Mouse (Mus musculus) liver, embryonic 12.5 days (tissue): ENCODE results near the gene Psmd1. TPM values are rescaled to one million over a fixed set of nuclear protein-coding genes. Genes with fewer than 3 reads are reported as not detected.

Experiments
- ATAC-seq: fragments of 200-750 bp; cut with Nextera tagmentation; 2 replicates; pipeline ENCODE4 v1.8.0; 2017; ENCODE audit warnings: moderate number of reproducible peaks, mild to moderate bottlenecking, moderate library complexity
- H3K27ac ChIP-seq: fragments of 300-500 bp; sonication (generic); 2 replicates; pipeline ENCODE4 v1.5.1; 2016; ENCODE audit warnings: mild to moderate bottlenecking
- H3K27me3 ChIP-seq: fragments of 300-500 bp; sonication (generic); replicated peaks from 2 replicates; pipeline ENCODE4 v1.6.1; 2016; ENCODE audit warnings: mild to moderate bottlenecking, moderate library complexity
- H3K36me3 ChIP-seq: fragments of 300-500 bp; sonication (generic); 2 replicates; pipeline ENCODE4 v1.6.1; 2016; ENCODE audit warnings: mild to moderate bottlenecking, moderate library complexity
- H3K4me1 ChIP-seq: fragments of 300-500 bp; sonication (generic); 2 replicates; pipeline ENCODE4 v1.6.1; 2016
- H3K4me2 ChIP-seq: fragments of 300-500 bp; sonication (generic); 2 replicates; pipeline ENCODE4 v1.6.1; 2016; ENCODE audit warnings: mild to moderate bottlenecking, moderate library complexity
- H3K4me3 ChIP-seq: fragments of 300-500 bp; sonication (generic); 2 replicates; pipeline ENCODE4 v1.5.1; 2016; ENCODE audit warnings: mild to moderate bottlenecking, moderate library complexity
- H3K9ac ChIP-seq: fragments of 300-500 bp; sonication (generic); 2 replicates; pipeline ENCODE4 v1.6.1; 2016; ENCODE audit warnings: mild to moderate bottlenecking, moderate library complexity
- H3K9me3 ChIP-seq: fragments of 300-500 bp; sonication (generic); replicated peaks from 2 replicates; pipeline ENCODE4 v1.6.1; 2016; ENCODE audit warnings: mild to moderate bottlenecking, moderate library complexity
- WGBS: fragments of 180-500 bp; shearing (Covaris S2); methylation state at CpG from one replicate; pipeline ENCODE4 v1.1.7; 2016; ENCODE audit not compliant: insufficient replicate concordance; 5-methylcytosine and 5-hydroxymethylcytosine counted together
- polyA plus RNA-seq: library from polyadenylated mRNA; unstranded; fragments of >200 nt; fragmentation: Nextera tagmentation; extraction: Ambion mirVana; gene quantifications from 2 replicates; pipeline ENCODE4 v1.2.1, GENCODE M21; 2016

The Psmd1 gene
- polyA plus RNA-seq, 1 experiment from 2014 or later = 168 TPM

DNA sequence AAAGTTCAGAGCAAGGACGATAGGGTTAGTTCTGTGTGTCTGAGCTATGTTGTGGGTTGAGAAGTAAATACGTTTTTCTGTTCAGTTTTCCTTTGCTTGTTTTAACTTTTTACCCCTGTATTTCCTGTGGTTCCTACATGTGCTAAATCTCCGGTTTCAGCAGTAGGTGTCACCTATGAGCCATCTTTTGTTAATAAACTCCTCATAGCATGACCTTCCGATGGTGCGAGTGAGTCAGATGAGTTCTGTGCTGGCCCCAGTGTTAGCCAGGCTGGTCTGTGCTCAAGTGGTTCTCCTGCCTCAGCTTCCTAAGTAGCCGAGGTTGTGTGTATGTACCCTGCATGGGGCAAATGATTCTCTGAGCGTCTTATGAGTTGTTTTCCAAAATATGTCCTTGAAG, 30.2 kb downstream of the Psmd1 start:
- no peaks in the 10 kb centered on the region for H3K9me3 ChIP-seq
- no peak overlapping the region for H3K4me3 ChIP-seq
- H3K9ac ChIP-seq = no peak overlapping the region
- H3K4me2 ChIP-seq = no peak overlapping the region
- peaks cover 87% of the 10 kb centered on the region for H3K36me3 ChIP-seq
- ATAC-seq = no peak
- no peak overlapping the region for H3K27ac ChIP-seq
- no peaks in the 10 kb centered on the region for H3K27me3 ChIP-seq
- WGBS = 83% methylated on average over 7 of the region's 7 CpGs
- no peaks in the 10 kb centered on the region for H3K4me1 ChIP-seq

- WGBS = 93% methylated on average over 1 of the region's 1 CpGs
- Histone ChIP-seq H3K4me2 (no peak overlapping the region), H3K4me3 (no peak overlapping the region), H3K27ac (no peak overlapping the region), H3K4me1 (no peaks in the 10 kb centered on the region), H3K9me3 (no peaks in the 10 kb centered on the region), H3K27me3 (no peaks in the 10 kb centered on the region), H3K9ac (no peak overlapping the region), H3K36me3 (peaks cover 47% of the 10 kb centered on the region)
- ATAC-seq = no peak
Observed at GRCm38 (mm10) chr1:86105054-86105453, 40.9 kb downstream of the Psmd1 start.

- Histone ChIP-seq H3K36me3 (peaks cover 36% of the 10 kb centered on the region), H3K27me3 (no peaks in the 10 kb centered on the region), H3K4me1 (no peaks in the 10 kb centered on the region), H3K4me3 (no peak within 1 kb of the TSS), H3K27ac (no peak within 1 kb of the TSS), H3K9me3 (no peaks in the 10 kb centered on the region), H3K4me2 (no peak within 1 kb of the TSS), H3K9ac (no peak within 1 kb of the TSS)
- WGBS = 76% methylated on average over 6 of the region's 6 CpGs
- no peak for ATAC-seq
Observed at GRCm38 (mm10) chr1:86111779-86112178, 47.6 kb downstream of the Psmd1 start, which contains the start of gene Htr2b. Htr2b (minus strand) TSS chr1:86111970.

- Histone ChIP-seq H3K27me3 (no peaks in the 10 kb centered on the region), H3K4me1 (no peaks in the 10 kb centered on the region), H3K9ac (no peak overlapping the region), H3K27ac (no peak overlapping the region), H3K9me3 (no peaks in the 10 kb centered on the region), H3K4me2 (no peak overlapping the region), H3K4me3 (no peak overlapping the region), H3K36me3 (peaks cover 48% of the 10 kb centered on the region)
- WGBS = 70% methylated on average over 3 of the region's 3 CpGs
- ATAC-seq = no peak
Observed at GRCm38 (mm10) chr1:86114141-86114540, 50.0 kb downstream of the Psmd1 start.

DNA sequence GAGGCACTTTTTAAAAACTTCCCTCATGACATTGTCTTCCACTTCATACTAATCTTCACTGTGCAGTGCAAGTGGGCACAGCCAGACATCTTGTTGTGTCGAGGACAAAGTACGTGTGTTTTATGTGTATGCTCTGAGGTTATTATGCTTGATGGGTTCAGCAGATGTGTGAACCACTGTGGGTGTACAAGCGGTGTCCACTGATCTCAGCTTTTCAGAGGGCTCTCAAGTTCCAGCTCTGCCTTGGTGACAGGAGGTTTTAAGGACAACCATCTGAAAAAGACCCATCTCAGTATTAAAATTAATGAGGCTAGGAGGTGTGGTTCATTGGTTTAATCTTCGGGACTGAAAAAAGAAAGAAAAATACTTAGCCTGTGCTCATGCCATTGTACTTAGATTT, 55.4 kb downstream of the Psmd1 start:
- no peaks in the 10 kb centered on the region for H3K9me3 ChIP-seq
- H3K4me2 ChIP-seq = no peak overlapping the region
- peaks cover 87% of the 10 kb centered on the region for H3K36me3 ChIP-seq
- no peak for ATAC-seq
- H3K4me3 ChIP-seq = no peak overlapping the region
- H3K4me1 ChIP-seq = no peaks in the 10 kb centered on the region
- no peak overlapping the region for H3K9ac ChIP-seq
- no peak overlapping the region for H3K27ac ChIP-seq
- no peaks in the 10 kb centered on the region for H3K27me3 ChIP-seq
- 91% methylated on average over 4 of the region's 4 CpGs for WGBS

DNA sequence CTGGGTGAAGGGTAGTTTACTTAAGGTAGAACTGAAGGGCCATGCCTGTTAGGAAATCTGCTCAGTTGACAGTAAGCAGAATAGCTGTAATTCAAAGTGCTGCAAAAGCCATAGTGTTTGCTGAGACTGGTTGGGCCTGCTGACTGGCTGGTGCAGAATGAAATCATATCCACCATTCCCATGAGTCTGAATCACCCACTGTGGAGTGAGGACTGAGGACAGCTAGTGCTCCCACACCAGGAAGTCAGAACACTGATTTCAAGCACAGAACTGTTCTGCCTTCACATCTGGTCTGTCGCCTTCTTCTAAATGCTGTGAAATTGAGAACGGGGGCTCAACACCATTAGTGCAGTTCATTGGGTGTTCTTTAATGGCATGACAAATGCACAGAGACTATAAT, 61.8 kb downstream of the Psmd1 start:
- H3K9ac ChIP-seq = no peak overlapping the region
- no peak overlapping the region for H3K4me3 ChIP-seq
- no peaks in the 10 kb centered on the region for H3K9me3 ChIP-seq
- no peaks in the 10 kb centered on the region for H3K27me3 ChIP-seq
- no peak for ATAC-seq
- peaks cover 94% of the 10 kb centered on the region for H3K36me3 ChIP-seq
- H3K27ac ChIP-seq = no peak overlapping the region
- 93% methylated on average over 2 of the region's 2 CpGs for WGBS
- H3K4me1 ChIP-seq = no peaks in the 10 kb centered on the region
- H3K4me2 ChIP-seq = no peak overlapping the region

- 88% methylated on average over 4 of the region's 4 CpGs for WGBS
- Histone ChIP-seq H3K4me2 (no peak within 1 kb of the TSS), H3K36me3 (peaks cover 94% of the 10 kb centered on the region)
Observed at GRCm38 (mm10) chr1:86133337-86133736, 69.2 kb downstream of the Psmd1 start, which contains the start of gene Gm21972. Gm21972 (plus strand) TSS chr1:86133637.

DNA sequence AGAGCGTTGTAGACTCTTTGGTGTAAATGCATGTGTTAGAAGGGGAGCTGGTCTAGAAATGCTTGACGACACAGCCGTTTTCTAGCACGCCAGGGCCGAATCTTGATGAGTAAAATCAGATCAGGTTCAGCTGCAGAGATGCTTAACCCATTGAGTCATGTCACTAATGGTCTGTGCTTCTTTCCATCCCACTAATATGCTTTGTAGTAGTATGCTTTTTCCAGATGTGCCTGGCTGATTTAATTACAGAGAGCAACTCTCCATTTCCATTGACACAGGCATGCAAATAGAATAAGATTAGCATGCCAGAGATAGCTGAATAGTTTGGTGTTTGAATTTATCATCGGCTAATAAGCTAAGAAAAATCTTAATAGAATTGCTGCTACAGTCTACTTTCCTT, 71.1 kb downstream of the Psmd1 start:
- 92% methylated on average over 6 of the region's 6 CpGs for WGBS
- H3K36me3 ChIP-seq = peaks cover 95% of the 10 kb centered on the region
- H3K27ac ChIP-seq = no peak overlapping the region
- no peak overlapping the region for H3K9ac ChIP-seq
- H3K4me3 ChIP-seq = no peak overlapping the region
- H3K4me2 ChIP-seq = no peak overlapping the region
- H3K9me3 ChIP-seq = no peaks in the 10 kb centered on the region
- ATAC-seq = no peak
- H3K4me1 ChIP-seq = peaks cover 9% of the 10 kb centered on the region
- H3K27me3 ChIP-seq = no peaks in the 10 kb centered on the region

More at GRCm38 (mm10) chr1:86133337-86133736, 69.2 kb downstream of the Psmd1 start, which contains the start of gene Gm21972:
- Histone ChIP-seq H3K9ac (no peak within 1 kb of the TSS), H3K9me3 (no peaks in the 10 kb centered on the region), H3K27me3 (no peaks in the 10 kb centered on the region), H3K27ac (no peak within 1 kb of the TSS), H3K4me3 (no peak within 1 kb of the TSS), H3K4me1 (peaks cover 9% of the 10 kb centered on the region)
- ATAC-seq = no peak

- 74% methylated on average over 3 of the region's 3 CpGs for WGBS
Observed at GRCm38 (mm10) chr1:86141081-86141480, 76.9 kb downstream of the Psmd1 start.

GRCm38 (mm10) chr1:86143165-86143564, 79.0 kb downstream of the Psmd1 start:
- H3K27me3 ChIP-seq = no peaks in the 10 kb centered on the region
- no peak overlapping the region for H3K4me2 ChIP-seq
- ATAC-seq = no peak
- peaks cover 38% of the 10 kb centered on the region for H3K36me3 ChIP-seq
- no peak overlapping the region for H3K9ac ChIP-seq
- 62% methylated on average over 4 of the region's 4 CpGs for WGBS
- H3K27ac ChIP-seq = no peak overlapping the region; the same call in 1 of the 2 replicates
- no peaks in the 10 kb centered on the region for H3K9me3 ChIP-seq
- H3K4me3 ChIP-seq = no peak overlapping the region
- H3K4me1 ChIP-seq = peaks cover 6% of the 10 kb centered on the region; the same call in 1 of the 2 replicates

More at GRCm38 (mm10) chr1:86141081-86141480, 76.9 kb downstream of the Psmd1 start:
- Histone ChIP-seq H3K27ac (no peak overlapping the region), H3K9me3 (no peaks in the 10 kb centered on the region), H3K4me1 (peaks cover 11% of the 10 kb centered on the region), H3K27me3 (no peaks in the 10 kb centered on the region), H3K4me2 (no peak overlapping the region), H3K4me3 (no peak overlapping the region), H3K9ac (no peak overlapping the region), H3K36me3 (peaks cover 58% of the 10 kb centered on the region)
- ATAC-seq = no peak

DNA sequence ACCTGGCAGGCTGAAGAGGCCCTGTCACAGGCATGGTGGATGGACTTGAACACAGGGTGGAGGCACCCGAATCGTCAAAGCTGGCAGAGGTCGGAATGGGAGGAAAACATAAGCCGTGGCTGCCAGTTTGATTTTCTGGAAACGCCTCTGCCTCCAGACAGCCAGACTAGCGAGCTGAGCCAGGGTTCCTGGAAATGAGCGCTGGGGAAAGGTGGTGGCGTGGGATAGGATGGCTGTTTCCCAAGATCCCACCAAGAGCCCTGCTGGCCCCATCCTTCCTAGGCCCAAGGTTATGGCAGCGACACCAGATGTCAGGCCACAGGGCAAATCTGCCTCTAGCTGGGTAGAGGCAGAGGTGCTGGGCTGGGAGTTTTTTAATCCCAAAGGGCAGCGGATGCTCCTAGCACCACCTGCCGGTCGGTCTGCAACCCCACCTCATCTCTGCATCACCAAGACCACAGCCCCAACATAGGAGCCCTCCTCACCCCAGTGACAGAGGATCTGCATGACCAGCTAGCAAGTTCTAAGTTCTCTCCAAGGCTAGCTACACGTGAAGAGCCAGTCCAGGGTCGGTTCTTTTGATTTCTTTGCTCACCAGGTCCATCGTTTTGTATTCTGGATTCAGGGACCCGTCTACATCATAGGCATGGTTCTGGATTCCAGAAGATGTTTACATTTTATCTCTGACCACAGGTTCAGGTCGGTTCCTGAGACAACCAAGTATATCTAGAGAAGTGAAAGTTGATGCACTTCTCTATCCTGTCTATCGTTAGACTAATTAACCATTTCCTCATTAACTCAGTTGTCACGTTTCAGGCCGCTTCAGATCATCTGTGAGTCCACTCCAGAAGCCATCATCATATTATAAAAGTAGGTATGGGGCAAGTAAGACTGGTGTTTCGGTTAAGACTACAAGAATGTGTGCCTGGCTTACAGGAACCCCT, 80.1 kb downstream of the Psmd1 start:
- Histone ChIP-seq H3K9ac (no peak overlapping the region), H3K4me2 (no peak overlapping the region), H3K4me1 (peaks cover 6% of the 10 kb centered on the region; the same call in 1 of the 2 replicates), H3K4me3 (no peak overlapping the region), H3K9me3 (no peaks in the 10 kb centered on the region), H3K27me3 (no peaks in the 10 kb centered on the region), H3K36me3 (peaks cover 27% of the 10 kb centered on the region), H3K27ac (no peak overlapping the region)
- no peak for ATAC-seq
- 72% methylated on average over 21 of the region's 21 CpGs for WGBS

DNA sequence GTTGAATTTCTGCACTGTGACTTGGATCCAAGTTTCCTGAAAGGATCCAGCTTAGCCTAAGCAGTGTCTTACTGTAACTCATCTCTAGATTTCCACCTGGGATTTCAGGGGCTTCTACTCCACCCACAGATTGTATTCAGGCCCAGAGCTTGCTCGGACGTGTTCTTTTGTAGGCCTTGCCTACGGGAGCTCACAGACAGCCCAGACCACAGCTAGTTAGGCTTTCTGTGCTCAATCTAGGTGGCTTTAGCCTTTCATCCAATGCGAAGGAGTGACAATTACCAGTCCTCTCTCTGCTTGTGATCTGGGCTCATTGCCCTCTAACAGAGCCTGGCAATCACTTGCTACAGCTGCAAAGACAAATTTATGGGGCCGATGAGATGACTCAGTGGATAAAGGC, 82.1 kb downstream of the Psmd1 start:
- no peaks in the 10 kb centered on the region for H3K9me3 ChIP-seq
- ATAC-seq = no peak
- peaks cover 8% of the 10 kb centered on the region for H3K36me3 ChIP-seq
- 73% methylated on average over 5 of the region's 5 CpGs for WGBS
- no peak overlapping the region for H3K9ac ChIP-seq
- no peaks in the 10 kb centered on the region for H3K27me3 ChIP-seq
- no peak overlapping the region for H3K4me2 ChIP-seq
- H3K4me3 ChIP-seq = no peak overlapping the region
- peaks cover 6% of the 10 kb centered on the region; the same call in 1 of the 2 replicates for H3K4me1 ChIP-seq
- H3K27ac ChIP-seq = no peak overlapping the region
